Mouse (Mus musculus) liver, postnatal 0 days (tissue): Measurements from ENCODE around the gene Hmg20a.

Source experiments
- CTCF ChIP-seq: sonication (generic); IDR thresholded peaks from 2 replicates; pipeline ENCODE4 v1.5.1; 2016; ENCODE audit warnings: antibody characterized with exemption, low read depth
- EP300 ChIP-seq: IDR thresholded peaks from 2 replicates; pipeline ENCODE4 v1.6.1; 2016; ENCODE audit warnings: antibody characterized with exemption, low read depth, mild to moderate bottlenecking

GRCm38 (mm10) chr9:56501721-56502542, 83.5 kb downstream of the Hmg20a start:
- TF ChIP-seq CTCF (no peak), EP300 (no peak)
